Mouse (Mus musculus) effector memory CD4-positive, alpha-beta T cell, adult 7 months (primary cell): ENCODE measurements around the gene Clec18a. TPM values are rescaled to one million over a fixed set of nuclear protein-coding genes. Genes with fewer than 3 reads are reported as not detected.

Experiments used
- polyA plus RNA-seq: library from polyadenylated mRNA; unstranded; fragments of 100-300 nt; shearing (Covaris generic); gene quantifications from one replicate; pipeline ENCODE4 v1.2.1, GENCODE M21; 2017

Gene Clec18a
- polyA plus RNA-seq: not detected

DNA sequence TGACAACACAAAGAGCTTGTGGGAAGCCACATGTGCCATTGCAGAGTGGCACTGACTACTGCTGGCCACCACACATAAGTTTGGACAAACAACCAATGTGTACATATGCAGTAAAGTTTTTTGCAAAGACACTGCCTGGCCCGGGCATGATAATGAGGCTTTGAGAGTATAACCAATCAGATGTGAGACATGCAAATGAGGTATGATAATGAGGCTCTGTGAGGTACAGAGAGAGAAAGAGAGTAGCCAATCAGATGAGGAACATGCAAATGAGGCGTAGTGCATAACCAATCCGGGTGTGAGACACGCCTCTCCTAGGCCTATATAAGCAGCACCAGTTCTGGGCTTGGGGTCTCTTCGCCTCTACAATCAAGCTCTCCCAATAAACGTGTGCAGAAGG lies at the start of gene Clec18a:
TSS of gene Clec18a (minus strand) at position 101 of the 400 bp plus-strand sequence.

DNA sequence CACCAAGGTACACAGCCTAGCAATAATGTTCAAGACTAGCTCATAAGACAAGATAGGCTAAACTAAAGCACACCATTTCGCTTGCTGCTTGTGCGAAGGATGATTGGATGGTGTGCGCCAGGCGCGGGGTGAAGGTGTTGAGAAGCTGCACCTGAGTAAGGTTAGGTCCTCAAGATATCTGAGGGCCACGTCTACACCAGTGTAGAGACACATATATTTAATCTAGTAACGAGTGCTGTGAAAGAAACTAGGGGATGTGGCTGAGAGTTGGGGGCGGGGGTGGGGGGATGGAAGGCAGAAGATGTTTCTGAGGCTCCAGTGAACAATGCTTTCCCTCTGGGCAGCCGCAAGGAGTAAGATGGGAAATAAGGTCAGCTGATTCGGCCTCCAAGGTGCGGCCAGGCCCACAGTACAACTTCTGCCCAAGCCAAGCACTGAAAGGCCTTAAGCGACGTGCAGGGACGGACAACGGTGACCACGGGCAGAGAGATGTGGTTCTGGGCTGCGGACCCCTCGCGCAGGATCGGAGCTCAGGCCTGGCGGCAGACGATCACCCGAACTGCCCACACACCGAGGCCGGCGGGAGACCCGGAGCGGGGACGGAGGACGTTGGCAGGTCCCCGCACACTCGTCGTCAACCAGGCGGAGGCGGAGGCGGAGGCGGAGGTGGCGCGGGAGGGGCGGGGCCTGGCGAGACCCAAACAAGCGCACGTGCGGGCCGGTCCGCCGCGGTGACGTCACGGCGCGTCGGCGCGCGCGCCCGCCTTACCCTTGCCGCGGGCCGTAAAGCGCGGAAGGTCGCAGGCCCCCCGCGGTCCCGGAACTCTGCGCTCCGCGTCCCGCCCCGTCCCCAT lies 1.9 kb upstream of the Clec18a start, which contains the start of gene Pdpr:
TSS of gene Pdpr (plus strand) at position 766 of the 854 bp plus-strand sequence.

DNA sequence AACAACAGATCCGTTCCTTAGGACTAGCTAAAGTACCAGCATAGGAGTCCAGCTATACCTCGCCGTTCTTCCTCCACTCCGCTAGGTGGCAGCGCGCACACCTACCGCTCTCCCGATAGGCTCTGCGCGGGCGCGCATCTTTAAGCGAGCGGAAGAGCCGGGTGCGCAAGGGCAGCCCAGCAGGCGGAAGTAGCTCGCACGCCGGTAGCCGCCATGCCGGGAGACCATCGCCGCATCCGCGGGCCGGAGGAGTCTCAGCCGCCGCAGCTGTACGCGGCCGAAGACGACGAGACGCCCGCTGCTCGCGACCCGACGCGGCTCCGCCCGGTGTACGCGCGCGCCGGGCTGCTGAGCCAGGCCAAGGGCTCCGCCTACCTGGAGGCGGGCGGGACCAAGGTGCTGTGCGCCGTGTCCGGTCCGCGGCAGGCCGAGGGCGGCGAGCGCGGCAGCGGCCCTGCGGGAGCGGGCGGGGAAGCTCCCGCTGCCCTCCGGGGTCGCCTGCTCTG lies 36.0 kb downstream of the Clec18a start, which contains the start of gene Exosc6:
TSS of gene Exosc6 (plus strand) at position 182 of the 506 bp plus-strand sequence.

DNA sequence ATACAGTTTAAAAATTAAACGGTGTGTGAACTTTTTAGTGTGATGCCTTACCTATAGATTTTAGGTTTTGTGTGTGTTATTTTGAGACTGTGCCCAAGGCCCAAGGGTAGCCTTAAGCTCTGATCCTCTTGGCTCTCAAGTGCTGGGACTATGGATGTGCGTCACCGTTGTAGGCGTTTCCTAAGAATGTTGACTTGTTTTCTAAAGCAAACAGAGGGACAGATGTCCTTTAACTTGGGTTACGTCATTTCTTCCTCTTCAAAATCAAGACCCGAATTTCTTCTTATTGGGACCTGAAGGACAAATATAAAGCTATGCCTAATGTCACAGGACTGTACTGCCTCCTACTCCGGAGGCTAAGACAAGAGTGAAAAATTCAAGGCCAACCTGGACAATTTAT lies 59.3 kb downstream of the Clec18a start, which contains the start of gene Aars:
TSS of gene Aars (plus strand) at position 229 of the 400 bp plus-strand sequence.

DNA sequence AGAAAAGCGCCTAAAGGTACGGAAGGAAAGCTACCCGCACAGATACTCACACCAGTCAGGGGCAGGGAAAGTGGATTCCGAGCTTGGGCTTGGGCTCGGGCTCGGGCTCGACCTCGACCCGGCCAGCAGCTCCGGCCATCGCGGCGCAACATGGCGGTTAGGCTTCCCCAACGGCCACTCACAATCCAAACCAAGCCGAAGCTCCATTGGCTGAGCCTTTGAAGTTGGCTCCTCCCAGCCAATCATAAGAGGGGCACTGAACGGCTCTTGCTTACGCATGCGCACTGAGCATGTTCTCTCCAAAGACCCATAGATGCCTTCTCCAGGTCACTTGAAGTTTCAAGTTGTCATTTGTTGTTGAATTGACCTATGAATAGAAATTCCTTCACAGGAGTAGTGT lies 60.7 kb downstream of the Clec18a start, which contains the start of gene Ddx19b:
TSS of gene Ddx19b (minus strand) at position 180 of the 400 bp plus-strand sequence.

Other genes starting within 250 kb of the Clec18a start
- gene Cog4, start 245.8 kb downstream of the Clec18a start, polyA plus RNA-seq: 51.9 TPM
- gene Sf3b3, start 245.6 kb downstream of the Clec18a start, polyA plus RNA-seq: 145 TPM
- gene Fuk, start 189.9 kb downstream of the Clec18a start, polyA plus RNA-seq: 5.9 TPM
- 7.0 TPM for gene St3gal2, start 172.5 kb downstream of the Clec18a start, polyA plus RNA-seq
- gene Ddx19a, start 94.6 kb downstream of the Clec18a start, polyA plus RNA-seq: 15.4 TPM
- gene Ddx19b, start 60.7 kb downstream of the Clec18a start, polyA plus RNA-seq: 17.0 TPM
- 46.6 TPM for gene Aars, start 59.3 kb downstream of the Clec18a start, polyA plus RNA-seq
- gene Exosc6, start 36.1 kb downstream of the Clec18a start, polyA plus RNA-seq: 21.2 TPM
- gene Pdpr, start 2.2 kb upstream of the Clec18a start, polyA plus RNA-seq: 18.8 TPM
- gene Glg1, start 166.8 kb upstream of the Clec18a start, polyA plus RNA-seq: 85.5 TPM
- gene Rfwd3, start 207.8 kb upstream of the Clec18a start, polyA plus RNA-seq: 30.6 TPM
- 5.2 TPM for gene Mlkl, start 245.8 kb upstream of the Clec18a start, polyA plus RNA-seq